Mouse (Mus musculus): ENCODE measurements at regions not wholly inside any gene's neighbourhood (a gene's known extent, or its start where the extent isn't known, plus 50 kb on each side); places are given as distances from the start of the nearest gene placed in this dataset.

DNA sequence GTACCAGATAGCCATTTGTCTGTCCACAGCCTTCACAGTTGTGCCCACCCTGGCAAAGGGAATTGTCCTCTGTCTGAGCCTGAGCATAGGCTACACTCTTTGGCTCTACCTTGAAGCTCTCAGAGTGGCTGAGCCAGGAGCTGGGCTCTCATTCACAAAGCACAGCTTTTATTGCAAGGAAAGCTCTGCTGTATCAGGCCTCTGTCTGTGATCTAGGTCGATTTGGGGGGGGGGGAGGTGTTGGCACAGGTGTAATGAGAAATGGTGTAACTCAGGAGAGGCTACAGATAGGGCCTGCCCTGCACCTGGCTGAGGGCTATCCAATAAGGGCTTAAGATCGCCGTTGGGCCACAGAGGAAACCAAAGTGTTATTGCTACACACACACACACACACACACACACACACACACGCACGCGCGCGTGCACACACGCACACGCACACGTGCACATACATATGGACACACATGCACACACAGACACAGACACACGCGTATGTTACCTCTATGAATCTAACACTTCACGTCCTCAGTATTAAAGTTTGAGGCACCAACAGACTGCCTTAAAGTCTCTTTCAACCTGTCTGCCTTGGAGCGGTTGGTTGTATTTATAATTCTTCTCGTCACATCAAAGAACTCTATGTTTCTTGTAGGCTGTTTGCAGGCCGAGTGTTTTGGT lies 70.9 kb upstream of the Ppara start:
- H3K36me3 ChIP-seq (ENCODE audit: insufficient read depth, low read length): no peaks in the 10 kb centered on the region
- no peak overlapping the region for H3K4me3 ChIP-seq (ENCODE audit: low read depth, low read length)
- no peak overlapping the region for H3K27ac ChIP-seq (ENCODE audit: low read length)
- no peaks in the 10 kb centered on the region for H3K9me3 ChIP-seq (ENCODE audit: low read length)
- DNase-seq (ENCODE audit: low spot score) (no peak), ATAC-seq (no peak)
- WGBS: 87% methylated on average over 17 of the region's 17 CpGs
- no peaks in the 10 kb centered on the region for H3K27me3 ChIP-seq (replicated peaks; ENCODE audit: insufficient read depth, low read length)
- no peak overlapping the region for H3K9ac ChIP-seq (replicated peaks; ENCODE audit: low read depth)
- no peak overlapping the region for H3K4me2 ChIP-seq (replicated peaks; ENCODE audit: low read depth, low read length)
- H3K4me1 ChIP-seq (ENCODE audit: insufficient read depth, low read depth, low read length): peaks cover 7% of the 10 kb centered on the region
- no peak for TF ChIP-seq EP300 (IDR thresholded peaks at IDR 0.05)
- no peak for TF ChIP-seq CTCF (IDR thresholded peaks at IDR 0.05)

DNA sequence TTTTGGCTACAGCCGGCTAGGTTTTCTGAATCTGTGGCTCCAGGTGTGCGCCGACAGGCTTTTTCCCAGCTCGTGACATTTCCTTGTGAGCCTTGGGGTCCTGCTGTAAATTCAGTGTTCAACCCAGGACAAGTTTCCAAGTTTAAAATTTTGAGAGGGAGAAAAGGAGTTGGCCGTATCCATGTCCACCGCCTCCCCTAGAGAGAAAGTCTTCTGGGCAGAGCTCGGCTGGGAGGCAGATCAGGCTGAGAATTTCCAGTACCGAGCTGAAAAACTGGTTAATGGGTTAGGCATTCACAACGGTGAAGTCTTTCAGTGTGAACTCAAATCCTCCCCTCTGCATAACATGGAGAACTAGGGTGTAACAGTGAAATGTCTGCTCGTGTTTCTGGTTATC lies 70.4 kb upstream of the Ppara start:
- no peak for DNase-seq (ENCODE audit: low spot score)
- ATAC-seq: no peak
- no peak for TF ChIP-seq CTCF (IDR thresholded peaks at IDR 0.05)
- no peak for TF ChIP-seq EP300 (IDR thresholded peaks at IDR 0.05)
- Histone ChIP-seq H3K9me3 (ENCODE audit: low read length) (no peaks in the 10 kb centered on the region), H3K36me3 (ENCODE audit: insufficient read depth, low read length) (no peaks in the 10 kb centered on the region), H3K4me1 (ENCODE audit: insufficient read depth, low read depth, low read length) (peaks cover 11% of the 10 kb centered on the region), H3K4me2 (replicated peaks; ENCODE audit: low read depth, low read length) (no peak overlapping the region), H3K9ac (replicated peaks; ENCODE audit: low read depth) (no peak overlapping the region), H3K4me3 (ENCODE audit: low read depth, low read length) (no peak overlapping the region), H3K27me3 (replicated peaks; ENCODE audit: insufficient read depth, low read length) (no peaks in the 10 kb centered on the region), H3K27ac (ENCODE audit: low read length) (no peak overlapping the region)
- 78% methylated on average over 10 of the region's 10 CpGs for WGBS

DNA sequence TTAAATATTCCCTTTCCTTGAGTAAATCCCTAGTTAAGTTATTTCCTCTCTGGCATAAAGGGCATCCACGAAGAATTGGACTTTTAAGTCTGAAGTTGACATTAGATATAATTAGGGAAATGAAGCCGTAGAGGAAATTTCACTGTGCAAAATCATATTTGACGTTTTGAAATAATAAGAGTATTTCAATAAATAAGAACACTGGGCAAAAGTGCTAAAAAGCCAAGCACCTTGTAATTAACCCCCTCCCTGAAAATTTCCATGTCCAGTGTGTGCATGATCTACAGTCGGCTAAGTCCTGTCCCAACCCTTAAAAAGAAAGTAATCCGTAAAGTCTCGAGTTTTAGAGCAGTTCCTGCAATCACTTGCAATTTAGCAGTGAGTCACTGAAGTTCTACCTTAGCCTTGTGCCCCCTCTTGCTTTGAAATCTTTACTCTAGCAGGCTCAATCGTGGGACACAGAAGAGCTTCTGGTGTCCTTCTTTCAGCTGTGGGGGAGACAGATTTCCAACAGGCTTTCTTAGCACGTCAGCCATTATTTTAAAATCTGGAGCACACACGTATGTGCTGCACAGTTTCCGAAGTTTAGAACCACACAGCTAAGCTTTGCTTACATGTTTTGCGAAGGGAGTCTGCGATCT lies 69.5 kb upstream of the Ppara start:
- peaks cover 11% of the 10 kb centered on the region for H3K4me1 ChIP-seq (ENCODE audit: insufficient read depth, low read depth, low read length)
- TF ChIP-seq EP300 (IDR thresholded peaks at IDR 0.05): no peak
- H3K27me3 ChIP-seq (replicated peaks; ENCODE audit: insufficient read depth, low read length): no peaks in the 10 kb centered on the region
- no peak overlapping the region for H3K4me2 ChIP-seq (replicated peaks; ENCODE audit: low read depth, low read length)
- no peak for ATAC-seq
- no peak overlapping the region for H3K9ac ChIP-seq (replicated peaks; ENCODE audit: low read depth)
- H3K9me3 ChIP-seq (ENCODE audit: low read length): no peaks in the 10 kb centered on the region
- H3K27ac ChIP-seq (ENCODE audit: low read length): no peak overlapping the region
- WGBS: 76% methylated on average over 12 of the region's 12 CpGs
- no peak for DNase-seq (ENCODE audit: low spot score)
- H3K4me3 ChIP-seq (ENCODE audit: low read depth, low read length): no peak overlapping the region
- no peaks in the 10 kb centered on the region for H3K36me3 ChIP-seq (ENCODE audit: insufficient read depth, low read length)

DNA sequence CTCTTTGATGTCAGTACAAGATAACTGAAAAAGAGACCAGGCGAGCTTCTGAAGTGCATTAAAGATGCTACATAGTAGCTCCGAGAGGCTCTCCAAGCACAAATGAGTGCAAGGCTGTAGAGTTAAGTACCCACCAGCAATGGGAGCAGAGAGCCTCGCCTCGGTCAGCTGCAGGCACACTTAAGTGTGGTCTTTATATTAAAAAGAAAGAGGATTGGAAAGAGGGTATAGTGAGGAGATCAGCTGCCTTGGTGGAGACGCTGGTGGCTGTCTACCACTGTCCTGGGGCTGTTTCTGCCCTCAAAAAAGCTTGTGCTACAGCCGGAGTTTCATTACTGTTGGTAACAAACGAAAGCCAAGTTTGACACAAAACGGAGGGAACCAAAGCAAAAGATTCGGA lies 68.3 kb upstream of the Ppara start:
- Histone ChIP-seq H3K4me3 (ENCODE audit: low read depth, low read length) (no peak overlapping the region), H3K4me2 (replicated peaks; ENCODE audit: low read depth, low read length) (0 out of 2 replicates have a peak overlapping the region, but pooled peaks have one; percentile 9), H3K4me1 (ENCODE audit: insufficient read depth, low read depth, low read length) (peaks cover 11% of the 10 kb centered on the region), H3K27me3 (replicated peaks; ENCODE audit: insufficient read depth, low read length) (no peaks in the 10 kb centered on the region), H3K9me3 (ENCODE audit: low read length) (no peaks in the 10 kb centered on the region), H3K9ac (replicated peaks; ENCODE audit: low read depth) (no peak overlapping the region), H3K36me3 (ENCODE audit: insufficient read depth, low read length) (no peaks in the 10 kb centered on the region), H3K27ac (ENCODE audit: low read length) (peak overlapping the region; percentile 40; the same call in 1 of the 2 replicates)
- DNase-seq (ENCODE audit: low spot score) (no peak), ATAC-seq (no peak)
- TF ChIP-seq EP300 (IDR thresholded peaks at IDR 0.05) (no peak), CTCF (IDR thresholded peaks at IDR 0.05) (no peak)
- WGBS: 73% methylated on average over 9 of the region's 9 CpGs

DNA sequence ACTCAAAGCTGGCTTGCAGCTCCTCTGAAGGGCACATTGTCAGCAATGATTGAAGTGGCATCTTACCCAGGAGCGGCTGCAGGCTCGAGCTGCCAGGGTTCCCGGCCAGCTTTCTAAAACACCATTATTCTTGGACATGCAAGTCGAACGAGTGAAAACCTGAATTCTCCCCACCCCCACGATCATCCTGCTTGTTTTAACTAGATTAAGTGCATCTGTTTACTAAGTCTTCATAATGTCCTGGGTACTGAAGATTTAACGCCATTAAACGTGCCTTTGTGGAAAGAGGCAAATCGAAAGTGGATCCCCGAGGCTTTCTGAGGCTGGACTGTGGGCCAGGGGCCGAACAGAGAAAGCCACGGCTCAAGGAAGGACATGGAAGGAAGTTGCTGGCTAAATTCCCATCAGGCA lies 67.4 kb upstream of the Ppara start:
- peak overlapping the region; percentile 16 for H3K4me3 ChIP-seq (ENCODE audit: low read depth, low read length)
- H3K4me2 ChIP-seq (replicated peaks; ENCODE audit: low read depth, low read length): peak overlapping the region; percentile 49
- peaks cover 11% of the 10 kb centered on the region for H3K4me1 ChIP-seq (ENCODE audit: insufficient read depth, low read depth, low read length)
- WGBS: 24% methylated on average over 12 of the region's 12 CpGs
- peak overlapping the region; percentile 47 for H3K27ac ChIP-seq (ENCODE audit: low read length)
- no peaks in the 10 kb centered on the region for H3K27me3 ChIP-seq (replicated peaks; ENCODE audit: insufficient read depth, low read length)
- H3K36me3 ChIP-seq (ENCODE audit: insufficient read depth, low read length): no peaks in the 10 kb centered on the region
- no peak for ATAC-seq
- peak; percentile 42 for DNase-seq (ENCODE audit: low spot score)
- no peaks in the 10 kb centered on the region for H3K9me3 ChIP-seq (ENCODE audit: low read length)
- H3K9ac ChIP-seq (replicated peaks; ENCODE audit: low read depth): no peak overlapping the region
- TF ChIP-seq EP300 (IDR thresholded peaks at IDR 0.05) (no peak), CTCF (IDR thresholded peaks at IDR 0.05) (no peak)

DNA sequence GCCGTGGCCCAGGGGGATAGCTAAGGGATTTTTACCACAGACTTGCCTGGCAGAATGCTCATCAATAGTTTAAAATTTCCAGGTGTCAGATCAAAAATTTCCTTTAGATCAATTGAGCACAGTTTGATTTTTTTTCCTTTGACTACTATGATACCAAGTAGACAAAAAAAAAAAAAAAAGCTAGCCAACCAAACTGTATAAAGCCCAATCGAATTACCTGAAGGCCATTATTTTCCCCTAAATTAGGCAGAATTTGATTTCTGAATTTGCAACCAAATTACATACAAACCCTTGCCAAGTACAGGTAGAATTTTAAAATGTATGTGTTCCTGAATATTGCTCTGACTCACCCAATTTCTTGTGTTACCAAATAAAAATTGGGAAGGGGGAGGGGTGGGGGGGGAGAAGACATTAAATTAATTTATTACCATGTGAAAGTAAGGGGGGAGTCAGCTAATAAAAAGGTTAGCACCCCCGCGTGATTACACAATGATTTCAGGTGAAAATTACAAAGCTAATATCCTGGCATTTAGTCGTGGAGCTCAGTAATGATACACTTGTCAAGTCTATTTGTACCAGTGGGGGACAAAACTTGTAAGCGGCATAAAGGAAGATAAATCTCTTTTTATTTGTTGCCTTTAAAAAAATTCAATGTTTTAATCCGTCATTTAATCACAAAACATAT lies 66.7 kb upstream of the Ppara start:
- Histone ChIP-seq H3K27me3 (replicated peaks; ENCODE audit: insufficient read depth, low read length) (no peaks in the 10 kb centered on the region), H3K9me3 (ENCODE audit: low read length) (no peaks in the 10 kb centered on the region), H3K9ac (replicated peaks; ENCODE audit: low read depth) (no peak overlapping the region), H3K27ac (ENCODE audit: low read length) (peak overlapping the region; percentile 47), H3K4me2 (replicated peaks; ENCODE audit: low read depth, low read length) (peak overlapping the region; percentile 49), H3K36me3 (ENCODE audit: insufficient read depth, low read length) (no peaks in the 10 kb centered on the region), H3K4me3 (ENCODE audit: low read depth, low read length) (no peak overlapping the region), H3K4me1 (ENCODE audit: insufficient read depth, low read depth, low read length) (peaks cover 11% of the 10 kb centered on the region)
- no peak for DNase-seq (ENCODE audit: low spot score)
- WGBS: 82% methylated on average over 7 of the region's 7 CpGs
- no peak for TF ChIP-seq CTCF (IDR thresholded peaks at IDR 0.05)
- TF ChIP-seq EP300 (IDR thresholded peaks at IDR 0.05): no peak
- ATAC-seq: no peak

Measured in lung, postnatal 0 days (tissue).